Mouse (Mus musculus): ENCODE measurements around the gene Fopnl. TPM values are rescaled to one million over a fixed set of nuclear protein-coding genes. Genes with fewer than 3 reads are reported as not detected.
A peak's percentile ranks its signal among the peaks of the same experiment; 100 is the strongest.

Fopnl gene
- polyA plus RNA-seq, 1 experiment from 2014 or later = 56.6 TPM

DNA sequence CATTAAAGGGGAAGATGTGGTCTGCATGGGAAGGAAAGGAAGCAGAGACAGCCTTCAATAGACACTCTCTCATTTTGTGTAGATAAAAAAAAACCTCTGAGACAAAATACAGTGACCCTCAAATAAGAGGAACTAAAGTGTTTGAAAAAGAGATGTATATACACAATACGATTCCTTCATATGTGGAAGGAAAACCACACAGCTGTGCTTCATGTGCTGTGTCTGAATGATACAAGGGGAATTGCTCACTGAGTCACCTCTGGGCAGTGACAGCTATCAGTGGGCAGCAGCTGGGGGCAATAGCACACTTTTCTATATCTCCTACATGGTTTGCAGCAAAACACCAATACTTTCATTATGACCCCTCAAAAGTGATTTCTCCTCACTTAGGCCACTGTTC, 9.8 kb downstream of the Fopnl start:
- POLR2A ChIA-PET = no interaction called here
- DNase-seq (ENCODE audit: low read depth, low spot score) (no peak), ATAC-seq (no peak)
- TF ChIP-seq CTCF (IDR thresholded peaks at IDR 0.05) = no peak
- in situ Hi-C loops (cut with MboI; ENCODE audit: low pct_unique_long_range_greater_than_20kb) = no loop called here
- CTCF ChIA-PET = interaction anchor here (1.1 to 1.4 kb wide), 3 partner anchors 10 to 70 kb away, joined by 3 to 5 read pairs (median 3); partner anchors contain the start of gene Fopnl
- no peaks in the 10 kb centered on the region for H3K27me3 ChIP-seq

DNA sequence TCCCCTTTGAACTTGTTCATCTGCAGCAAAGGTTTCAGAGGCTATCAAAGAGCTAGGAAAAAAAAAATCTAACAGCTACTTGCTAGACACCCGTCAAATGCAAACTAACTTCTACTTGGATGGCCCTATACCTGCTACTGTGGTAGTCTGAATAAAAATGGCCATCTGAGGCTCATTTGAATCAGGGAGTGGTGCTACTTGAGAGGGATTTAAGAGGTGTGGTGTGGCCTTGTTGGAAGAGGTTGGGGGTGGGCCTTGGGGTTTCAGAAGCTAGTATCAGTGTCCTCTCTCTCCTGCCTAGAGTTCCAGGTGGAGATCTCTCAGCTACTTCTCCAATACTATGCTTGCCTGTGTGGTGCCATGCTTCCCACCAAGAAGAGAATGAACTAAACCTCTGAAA, 10.8 kb downstream of the Fopnl start:
- no peaks in the 10 kb centered on the region for H3K27me3 ChIP-seq
- ATAC-seq (no peak), DNase-seq (ENCODE audit: low read depth, low spot score) (no peak)
- in situ Hi-C loops (cut with MboI; ENCODE audit: low pct_unique_long_range_greater_than_20kb) = no loop called here
- POLR2A ChIA-PET = interaction anchor here (0.6 kb wide), 1 partner anchor 139 kb away, joined by 3 read pairs; no protein-coding TSS in a partner anchor
- no peak for TF ChIP-seq CTCF (IDR thresholded peaks at IDR 0.05)
- CTCF ChIA-PET = interaction anchor here (1.1 to 1.4 kb wide), 2 partner anchors 10 to 69 kb away, joined by 3 to 5 read pairs; partner anchors contain the start of gene Fopnl

DNA sequence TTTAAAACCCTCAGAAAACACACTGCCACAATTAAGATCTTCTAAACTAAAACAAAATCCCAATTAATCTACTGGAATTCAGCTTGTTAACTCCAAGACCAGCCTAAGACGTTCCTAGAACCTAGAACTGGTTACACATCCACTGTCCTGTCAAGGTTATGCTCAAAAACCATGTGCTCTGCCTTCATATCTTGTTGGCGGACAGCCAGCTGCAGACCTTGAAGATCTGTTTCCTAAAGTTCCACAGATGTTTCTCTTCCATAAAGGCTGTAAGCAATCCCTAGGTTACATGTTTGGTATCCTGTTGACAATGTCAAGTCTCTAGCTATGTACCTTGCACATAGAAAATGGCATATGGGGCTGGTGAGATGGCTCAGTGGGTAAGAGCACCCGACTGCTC, 12.4 kb downstream of the Fopnl start:
- no peaks in the 10 kb centered on the region for H3K27me3 ChIP-seq
- no peak for TF ChIP-seq CTCF (IDR thresholded peaks at IDR 0.05)
- POLR2A ChIA-PET = interaction anchor here (0.7 kb wide), 1 partner anchor 105 kb away, joined by 5 read pairs; no protein-coding TSS in a partner anchor
- no peak for ATAC-seq
- no peak for DNase-seq (ENCODE audit: low read depth, low spot score)
- in situ Hi-C loops (cut with MboI; ENCODE audit: low pct_unique_long_range_greater_than_20kb) = no loop called here
- CTCF ChIA-PET = interaction anchor here (0.9 kb wide), 1 partner anchor 12 kb away, joined by 3 read pairs; no protein-coding TSS in a partner anchor

DNA sequence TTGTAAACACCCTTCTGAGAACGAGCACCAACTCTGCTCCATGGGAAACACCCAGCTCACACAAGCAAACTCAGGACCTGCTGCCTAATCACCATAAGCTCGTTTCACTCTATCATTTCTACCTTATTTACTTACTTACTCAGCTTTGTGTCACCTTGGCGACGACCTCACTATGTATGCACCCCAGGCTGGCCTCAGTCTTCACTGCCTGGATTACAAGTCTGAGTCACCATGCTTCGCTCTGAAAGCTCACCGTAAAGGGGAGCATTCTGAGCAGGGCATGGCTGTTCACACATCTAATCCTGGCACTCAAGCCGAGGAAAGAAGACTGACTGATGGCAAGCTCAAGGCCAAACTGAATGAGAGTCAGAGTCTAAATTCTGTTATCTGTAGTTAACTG, 13.5 kb downstream of the Fopnl start:
- ChIA-PET POLR2A (no interaction called here), CTCF (no interaction called here)
- H3K27me3 ChIP-seq = no peaks in the 10 kb centered on the region
- TF ChIP-seq CTCF (IDR thresholded peaks at IDR 0.05) = no peak
- in situ Hi-C loops (cut with MboI; ENCODE audit: low pct_unique_long_range_greater_than_20kb) = no loop called here
- ATAC-seq (peak; percentile 92), DNase-seq (ENCODE audit: low read depth, low spot score) (no peak)

DNA sequence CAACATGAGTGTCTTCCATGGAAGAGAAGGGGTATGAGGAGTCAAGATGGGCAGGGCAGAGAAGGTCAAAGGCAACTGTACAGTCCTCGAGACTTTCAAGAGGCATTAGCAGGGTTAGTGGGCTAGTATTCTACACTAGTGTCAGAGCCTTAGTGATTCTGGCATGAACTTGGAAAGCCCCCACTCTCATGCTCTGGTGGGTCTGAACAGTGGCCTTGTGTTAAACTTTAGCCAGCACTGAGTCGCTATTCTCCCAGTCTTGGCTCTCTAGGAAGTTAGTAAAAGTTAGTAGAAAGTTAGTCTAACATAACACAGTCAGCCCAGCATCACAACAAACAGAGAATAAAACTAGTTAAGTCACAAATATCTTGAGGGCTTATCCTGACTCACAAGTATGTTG, 14.1 kb downstream of the Fopnl start:
- ATAC-seq (no peak), DNase-seq (ENCODE audit: low read depth, low spot score) (no peak)
- POLR2A ChIA-PET = no interaction called here
- CTCF ChIA-PET = no interaction called here
- in situ Hi-C loops (cut with MboI; ENCODE audit: low pct_unique_long_range_greater_than_20kb) = no loop called here
- H3K27me3 ChIP-seq = no peaks in the 10 kb centered on the region
- no peak for TF ChIP-seq CTCF (IDR thresholded peaks at IDR 0.05)

DNA sequence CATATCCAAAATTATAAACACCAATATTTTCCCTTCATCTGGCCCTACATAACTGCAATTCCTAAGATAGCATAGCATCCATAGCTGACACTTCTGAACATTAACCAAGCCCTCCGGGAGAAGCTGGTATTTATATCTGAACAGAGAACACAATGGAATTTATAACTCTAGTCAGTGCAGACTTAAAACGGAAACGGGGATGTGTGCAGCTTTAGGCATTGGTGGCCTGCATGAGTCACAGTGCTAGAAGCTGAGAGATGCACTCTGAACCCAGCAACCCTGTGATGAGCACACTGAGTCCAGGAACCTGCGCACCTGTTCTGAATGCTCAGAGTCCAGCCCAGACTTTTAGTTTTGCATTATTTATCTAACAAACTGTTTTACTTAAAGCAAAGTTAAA, 18.7 kb downstream of the Fopnl start:
- ChIA-PET POLR2A (no interaction called here), CTCF (interaction anchor here (0.7 kb wide), 1 partner anchor 16 kb away, joined by 3 read pairs; no protein-coding TSS in a partner anchor)
- TF ChIP-seq CTCF (IDR thresholded peaks at IDR 0.05) = no peak
- no peak for DNase-seq (ENCODE audit: low read depth, low spot score)
- ATAC-seq = no peak
- in situ Hi-C loops (cut with MboI; ENCODE audit: low pct_unique_long_range_greater_than_20kb) = no loop called here
- no peaks in the 10 kb centered on the region for H3K27me3 ChIP-seq

DNA sequence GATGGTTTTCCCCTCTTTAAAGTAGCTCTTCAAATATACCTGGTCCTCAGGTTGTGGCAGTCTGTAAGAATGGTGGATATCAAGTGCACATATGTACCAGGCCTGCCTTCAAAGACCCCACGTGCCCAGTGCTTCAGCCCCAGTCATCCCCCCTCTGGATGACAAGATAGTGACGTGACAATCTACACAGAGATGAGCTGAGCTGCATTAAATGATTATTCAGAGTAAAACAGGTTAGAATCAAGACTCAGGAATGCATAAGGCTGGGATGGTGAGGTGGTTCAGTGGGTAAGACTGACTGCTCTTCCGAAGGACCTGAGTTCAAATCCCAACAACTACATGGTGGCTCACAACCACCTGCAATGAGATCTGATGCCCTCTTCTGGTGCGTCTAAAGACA, 19.5 kb downstream of the Fopnl start:
- POLR2A ChIA-PET = interaction anchor here (0.7 kb wide), 1 partner anchor 40 kb away, joined by 3 read pairs; no protein-coding TSS in a partner anchor
- DNase-seq (ENCODE audit: low read depth, low spot score) (no peak), ATAC-seq (no peak)
- CTCF ChIA-PET = interaction anchor here (0.7 to 2.3 kb wide), 4 partner anchors 10 to 27 kb away, joined by 3 to 6 read pairs (median 4); no protein-coding TSS in a partner anchor
- TF ChIP-seq CTCF (IDR thresholded peaks at IDR 0.05) = no peak
- in situ Hi-C loops (cut with MboI; ENCODE audit: low pct_unique_long_range_greater_than_20kb) = no loop called here
- no peaks in the 10 kb centered on the region for H3K27me3 ChIP-seq

DNA sequence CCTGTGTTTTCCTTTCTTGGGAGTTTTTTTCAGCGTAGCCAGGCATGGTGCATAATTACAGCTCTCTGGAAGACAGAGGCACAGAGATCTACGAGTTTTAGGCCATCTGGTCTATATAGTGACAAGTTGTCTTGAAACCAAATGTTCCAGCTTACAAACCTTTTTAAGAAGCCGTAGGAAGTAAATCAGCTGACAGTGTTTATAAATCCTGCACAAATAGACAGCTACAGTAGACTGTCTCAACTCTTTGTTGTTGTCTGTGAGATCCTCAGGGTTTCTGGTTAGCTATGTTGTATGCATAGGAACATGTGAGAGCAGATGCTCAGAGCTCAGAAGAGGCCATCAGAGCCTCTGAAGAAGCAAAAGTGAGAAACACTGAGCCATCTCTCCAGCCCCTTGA, 20.1 kb downstream of the Fopnl start:
- DNase-seq (ENCODE audit: low read depth, low spot score) (no peak), ATAC-seq (no peak)
- CTCF ChIA-PET = interaction anchor here (1.2 to 2.3 kb wide), 3 partner anchors 9 to 26 kb away, joined by 4 to 6 read pairs (median 4); no protein-coding TSS in a partner anchor
- TF ChIP-seq CTCF (IDR thresholded peaks at IDR 0.05) = no peak
- in situ Hi-C loops (cut with MboI; ENCODE audit: low pct_unique_long_range_greater_than_20kb) = no loop called here
- POLR2A ChIA-PET = no interaction called here
- no peaks in the 10 kb centered on the region for H3K27me3 ChIP-seq

DNA sequence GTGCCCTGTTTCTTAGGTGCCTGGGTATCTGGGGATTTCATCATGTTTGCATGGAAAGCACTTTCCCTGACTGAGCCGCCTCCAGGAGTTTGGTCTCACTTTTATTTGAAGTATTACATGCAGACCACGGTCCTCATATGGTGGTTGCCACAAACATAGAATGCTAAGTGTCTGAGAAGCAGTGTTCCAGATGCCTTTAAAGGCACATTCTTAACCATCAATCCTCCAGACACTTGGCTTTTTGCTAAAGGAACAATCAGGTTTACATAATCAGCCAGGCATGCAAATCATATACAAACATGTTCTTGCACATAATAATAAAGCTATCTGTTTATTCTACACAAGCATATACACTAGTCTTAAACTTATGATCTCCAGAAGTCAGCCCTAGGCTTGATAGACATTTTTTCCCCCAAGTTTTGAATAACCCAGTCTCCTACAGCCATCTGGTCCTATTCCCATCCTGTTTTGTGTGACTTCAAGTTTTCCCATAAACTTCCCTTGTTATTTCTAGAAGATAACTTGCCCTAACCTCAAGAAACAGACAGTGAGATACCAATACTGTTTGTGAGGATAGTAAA, 20.6 kb downstream of the Fopnl start:
- ChIA-PET CTCF (interaction anchor here (1.2 to 2.3 kb wide), 3 partner anchors 9 to 26 kb away, joined by 4 to 6 read pairs (median 4); no protein-coding TSS in a partner anchor), POLR2A (no interaction called here)
- no peak for TF ChIP-seq CTCF (IDR thresholded peaks at IDR 0.05)
- no peak for DNase-seq (ENCODE audit: low read depth, low spot score)
- ATAC-seq = no peak
- in situ Hi-C loops (cut with MboI; ENCODE audit: low pct_unique_long_range_greater_than_20kb) = no loop called here
- H3K27me3 ChIP-seq = no peaks in the 10 kb centered on the region

DNA sequence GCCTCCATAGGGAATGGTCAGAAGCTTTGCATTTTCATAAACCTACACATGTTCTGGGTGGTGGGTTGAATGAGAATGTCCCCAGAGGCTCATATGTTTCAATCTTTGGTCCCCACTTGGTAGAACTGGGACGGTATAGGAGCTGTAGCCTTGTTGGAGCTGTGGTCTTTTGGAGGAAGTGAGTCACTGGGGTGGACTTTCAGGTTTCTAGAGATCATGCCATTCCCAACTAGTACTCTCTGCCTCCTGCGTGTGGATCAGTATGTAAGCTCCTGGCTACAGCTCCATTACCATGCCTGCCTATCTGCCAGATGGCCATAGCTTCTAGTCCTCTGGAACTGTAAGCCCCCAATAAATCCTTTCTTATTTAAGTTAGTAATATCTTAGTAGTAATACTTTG, 21.9 kb downstream of the Fopnl start:
- ChIA-PET CTCF (interaction anchor here (1.3 to 2.3 kb wide), 2 partner anchors 11 to 24 kb away, joined by 3 to 6 read pairs; no protein-coding TSS in a partner anchor), POLR2A (no interaction called here)
- no peak for DNase-seq (ENCODE audit: low read depth, low spot score)
- no peak for ATAC-seq
- no peaks in the 10 kb centered on the region for H3K27me3 ChIP-seq
- TF ChIP-seq CTCF (IDR thresholded peaks at IDR 0.05) = no peak
- in situ Hi-C loops (cut with MboI; ENCODE audit: low pct_unique_long_range_greater_than_20kb) = no loop called here

All from Patski (cell line).